Mouse (Mus musculus) CH12.LX (cell line): ENCODE measurements around the gene Dnajb5. TPM values are rescaled to one million over a fixed set of nuclear protein-coding genes. Genes with fewer than 3 reads are reported as not detected.

Experiments
- DNase-seq: peaks from one replicate; pipeline ENCODE4 v3.0.0-alpha.2; 2013; ENCODE audit errors: extremely low read depth
- H3K27ac ChIP-seq: 2 replicates; pipeline ENCODE4 v1.5.1; 2012; ENCODE audit warnings: low read depth, mild to moderate bottlenecking, control low read depth, moderate library complexity; ENCODE audit not compliant: insufficient read depth
- H3K27me3 ChIP-seq: replicated peaks from 2 replicates; pipeline ENCODE3; 2012; ENCODE audit warnings: inconsistent platforms
- H3K36me3 ChIP-seq, 2 experiments: replicated peaks in 1 of 2; 2 replicates each; pipeline versions ENCODE3 to v1.6.1; 2012; ENCODE audit warnings: inconsistent platforms in 1 of 2, low read length in 1 of 2, mild to moderate bottlenecking in 1 of 2, mixed read lengths in 1 of 2, moderate library complexity in 1 of 2; ENCODE audit not compliant: control insufficient read depth in 1 of 2, insufficient read depth in 1 of 2
- H3K4me1 ChIP-seq, 2 experiments: 2 replicates each; pipeline ENCODE4 v1.6.1; 2012; ENCODE audit warnings: inconsistent platforms in 1 of 2, moderate library complexity in 1 of 2; ENCODE audit not compliant: insufficient read depth in 2 of 2, control insufficient read depth in 1 of 2
- H3K4me2 ChIP-seq: 2 replicates; pipeline ENCODE4 v1.6.1; 2012; ENCODE audit warnings: low read depth, mild to moderate bottlenecking, control low read depth; ENCODE audit not compliant: poor library complexity, insufficient read depth, severe bottlenecking
- H3K4me3 ChIP-seq, 3 experiments: fragments of 150-350 bp in 1 of 3; sonication (generic) in 1 of 3; replicated peaks in 1 of 3; 2 replicates each; pipeline versions ENCODE3 to v1.5.1; 2011 to 2012; ENCODE audit warnings: low read depth in 2 of 3, low read length in 2 of 3, mild to moderate bottlenecking in 2 of 3, moderate library complexity in 2 of 3, control low read depth in 1 of 3, improper control_type of control experiment in 1 of 3, inconsistent platforms in 1 of 3, mixed read lengths in 1 of 3; ENCODE audit not compliant: poor library complexity in 1 of 3
- H3K79me2 ChIP-seq: replicated peaks from 2 replicates; pipeline ENCODE4 v1.6.1; 2012; ENCODE audit warnings: mild to moderate bottlenecking, moderate library complexity; ENCODE audit not compliant: control insufficient read depth, poor library complexity, insufficient read depth, severe bottlenecking; ENCODE audit errors: extremely low read depth
- H3K9ac ChIP-seq: 2 replicates; pipeline ENCODE4 v1.6.1; 2012; ENCODE audit warnings: low read depth, mild to moderate bottlenecking, control low read depth, moderate library complexity; ENCODE audit not compliant: insufficient read depth
- H3K9me3 ChIP-seq: replicated peaks from 2 replicates; pipeline ENCODE3; 2012; ENCODE audit warnings: low read length, inconsistent platforms, mixed read lengths
- CHD1 ChIP-seq: IDR thresholded peaks from 2 replicates; pipeline ENCODE4 v1.6.1; 2012; ENCODE audit warnings: low read depth, low read length, improper control_type of control experiment, inconsistent platforms
- E2F4 ChIP-seq: IDR thresholded peaks from 2 replicates; pipeline ENCODE4 v1.6.1; 2011; ENCODE audit warnings: low read depth, low read length, improper control_type of control experiment; ENCODE audit not compliant: insufficient replicate concordance
- ELF1 ChIP-seq: IDR thresholded peaks from 2 replicates; pipeline ENCODE4 v1.6.1; 2014; ENCODE audit warnings: low read depth, mild to moderate bottlenecking, inconsistent platforms, low read length, improper control_type of control experiment
- EP300 ChIP-seq: IDR thresholded peaks from 2 replicates; pipeline ENCODE4 v1.6.1; 2011; ENCODE audit warnings: low read length, improper control_type of control experiment
- ETS1 ChIP-seq: conservative IDR thresholded peaks from 2 replicates; pipeline ENCODE4 v1.6.1; 2012; ENCODE audit warnings: low read depth, mild to moderate bottlenecking, inconsistent platforms, low read length, improper control_type of control experiment, moderate library complexity
- GABPA ChIP-seq: IDR thresholded peaks from 2 replicates; pipeline ENCODE4 v1.6.1; 2012; ENCODE audit warnings: low read depth, low read length, improper control_type of control experiment, inconsistent platforms; ENCODE audit not compliant: insufficient replicate concordance
- HCFC1 ChIP-seq: IDR thresholded peaks from 2 replicates; pipeline ENCODE4 v1.6.1; 2012; ENCODE audit warnings: low read depth, mild to moderate bottlenecking, inconsistent platforms, low read length, improper control_type of control experiment
- KAT2A ChIP-seq: IDR thresholded peaks from 2 replicates; pipeline ENCODE4 v1.6.1; 2012; ENCODE audit warnings: low read length, improper control_type of control experiment, inconsistent platforms; ENCODE audit not compliant: insufficient replicate concordance
- MAX ChIP-seq: IDR thresholded peaks from 2 replicates; pipeline ENCODE4 v1.6.1; 2011; ENCODE audit warnings: low read length, improper control_type of control experiment
- MXI1 ChIP-seq: IDR thresholded peaks from 2 replicates; pipeline ENCODE4 v1.6.1; 2011; ENCODE audit warnings: mild to moderate bottlenecking, low read depth, low read length, improper control_type of control experiment
- MYC ChIP-seq: IDR thresholded peaks from 2 replicates; pipeline ENCODE4 v1.6.1; 2011; ENCODE audit warnings: low read depth, mild to moderate bottlenecking, improper control_type of control experiment, low read length
- NRF1 ChIP-seq: IDR thresholded peaks from 2 replicates; pipeline ENCODE4 v1.6.1; 2014; ENCODE audit warnings: low read depth, mild to moderate bottlenecking, inconsistent platforms, low read length, improper control_type of control experiment, moderate library complexity
- PAX5 ChIP-seq: IDR thresholded peaks from 2 replicates; pipeline ENCODE4 v1.6.1; 2012; ENCODE audit warnings: low read length, inconsistent platforms, mixed read lengths
- POLR2A ChIP-seq: IDR thresholded peaks from 2 replicates; pipeline ENCODE4 v1.6.1; 2011; ENCODE audit warnings: low read depth, mild to moderate bottlenecking, improper control_type of control experiment, low read length
- POLR2AphosphoS2 ChIP-seq: IDR thresholded peaks from 2 replicates; pipeline ENCODE4 v1.6.1; 2011; ENCODE audit warnings: low read depth, low read length, improper control_type of control experiment
- RAD21 ChIP-seq: IDR thresholded peaks from 2 replicates; pipeline ENCODE4 v1.6.1; 2011; ENCODE audit warnings: low read depth, mild to moderate bottlenecking, low read length, improper control_type of control experiment, moderate library complexity
- RCOR1 ChIP-seq: conservative IDR thresholded peaks from 2 replicates; pipeline ENCODE4 v1.6.1; 2012; ENCODE audit warnings: low read depth, mild to moderate bottlenecking, inconsistent platforms, low read length, improper control_type of control experiment
- SMC3 ChIP-seq: IDR thresholded peaks from 2 replicates; pipeline ENCODE4 v1.6.1; 2011; ENCODE audit warnings: low read depth, low read length, improper control_type of control experiment
- TBP ChIP-seq: conservative IDR thresholded peaks from 2 replicates; pipeline ENCODE4 v1.6.1; 2011; ENCODE audit warnings: low read depth, low read length, improper control_type of control experiment
- TCF12 ChIP-seq: IDR thresholded peaks from 2 replicates; pipeline ENCODE4 v1.6.1; 2014; ENCODE audit warnings: low read depth, mild to moderate bottlenecking, inconsistent platforms, low read length, improper control_type of control experiment
- UBTF ChIP-seq: IDR thresholded peaks from 2 replicates; pipeline ENCODE4 v1.6.1; 2012; ENCODE audit warnings: low read depth, mild to moderate bottlenecking, inconsistent platforms, low read length, improper control_type of control experiment, moderate library complexity
- USF1 ChIP-seq: IDR thresholded peaks from 2 replicates; pipeline ENCODE4 v1.6.1; 2014; ENCODE audit warnings: low read depth, mild to moderate bottlenecking, inconsistent platforms, low read length, improper control_type of control experiment
- USF2 ChIP-seq: conservative IDR thresholded peaks from 2 replicates; pipeline ENCODE4 v1.6.1; 2011; ENCODE audit warnings: low read depth, low read length, improper control_type of control experiment
- ZMIZ1 ChIP-seq: IDR thresholded peaks from 2 replicates; pipeline ENCODE4 v1.6.1; 2012; ENCODE audit warnings: low read depth, mild to moderate bottlenecking, inconsistent platforms, low read length, improper control_type of control experiment
- ZNF384 ChIP-seq: IDR thresholded peaks from 2 replicates; pipeline ENCODE4 v1.6.1; 2012; ENCODE audit warnings: low read depth, low read length, improper control_type of control experiment, inconsistent platforms
- dilution Hi-C: fragments of 300-500 bp; cut with MboI; formaldehyde crosslinking; loops from 2 replicates; pipeline ENCODE4 v1.14.3; 2020; ENCODE audit warnings: low sequenced_read_pairs; ENCODE audit not compliant: extremely low pct_unique_long_range_greater_than_20kb, extremely low pct_ligation_motif_present
- in situ Hi-C: fragments of 300-500 bp; cut with MboI; formaldehyde crosslinking; loops from 3 replicates; pipeline ENCODE4 v1.14.3; 2019; ENCODE audit warnings: low sequenced_read_pairs, low pct_ligation_motif_present, low pct_unique_long_range_greater_than_20kb, mixed read lengths
- polyA plus RNA-seq: library from polyadenylated mRNA; unstranded; fragments of >175 nt; gene quantifications from 2 replicates; pipeline ENCODE4 v1.2.1, GENCODE M21; 2012; ENCODE audit warnings: low read depth; ENCODE audit not compliant: insufficient read length
- total RNA-seq, 2 experiments: library from RNA; depleted of rRNA; stranded (reverse); fragments of 300-350 nt in 1 of 2; fragments of >200 nt in 1 of 2; gene quantifications; 2 replicates each; pipeline ENCODE4 v1.2.3; 2012 to 2014

Gene Dnajb5
- total and polyA plus RNA-seq, 3 experiments = 1.9 to 3.9 (median 2.7) TPM

GRCm38 (mm10) chr4:42928952-42929351 is 20.7 kb upstream of the Dnajb5 start:
- in situ Hi-C loops = no loop called here
- Histone ChIP-seq H3K4me1 (no peaks in the 10 kb centered on the region), H3K27ac (no peak overlapping the region), H3K4me3 (no peak overlapping the region), H3K79me2 (no peaks in the 10 kb centered on the region), H3K27me3 (peaks cover 71% of the 10 kb centered on the region), H3K9me3 (peaks cover 5% of the 10 kb centered on the region), H3K4me2 (no peak overlapping the region), H3K36me3 (no peaks in the 10 kb centered on the region), H3K9ac (no peak overlapping the region)
- DNase-seq = no peak
- no peak for TF ChIP-seq E2F4
- no peak for TF ChIP-seq NRF1
- TF ChIP-seq KAT2A = no peak
- no peak for TF ChIP-seq SMC3
- TF ChIP-seq POLR2AphosphoS2 = no peak
- no peak for TF ChIP-seq ETS1
- no peak for TF ChIP-seq GABPA
- no peak for TF ChIP-seq RCOR1
- dilution Hi-C loops = no loop called here

- H3K27me3 ChIP-seq = peaks cover 72% of the 10 kb centered on the region
Measured at GRCm38 (mm10) chr4:42932229-42932969, 17.2 kb upstream of the Dnajb5 start.

More at GRCm38 (mm10) chr4:42932229-42932969, 17.2 kb upstream of the Dnajb5 start:
- H3K36me3 ChIP-seq = no peaks in the 10 kb centered on the region
- in situ Hi-C loops (no loop called here), dilution Hi-C loops (no loop called here)
- TF ChIP-seq HCFC1 = no peak
- TF ChIP-seq MXI1 = no peak
- no peak for TF ChIP-seq POLR2AphosphoS2
- no peak for TF ChIP-seq RAD21
- no peak for TF ChIP-seq PAX5
- no peak for TF ChIP-seq TBP
- no peak for TF ChIP-seq RCOR1
- TF ChIP-seq ELF1 = no peak
- TF ChIP-seq USF1 = no peak
- no peak for TF ChIP-seq CHD1
- TF ChIP-seq EP300 = no peak
- TF ChIP-seq TCF12 = no peak
- TF ChIP-seq MYC = no peak
- no peak for TF ChIP-seq UBTF
- TF ChIP-seq ZMIZ1 = no peak
- no peak for TF ChIP-seq MAX
- no peak for TF ChIP-seq POLR2A
- TF ChIP-seq GABPA = no peak
- no peak for TF ChIP-seq ZNF384
- no peak for TF ChIP-seq USF2
- no peaks in the 10 kb centered on the region for H3K79me2 ChIP-seq
- H3K4me3 ChIP-seq = no peak overlapping the region
- no peak overlapping the region for H3K27ac ChIP-seq
- H3K9ac ChIP-seq = no peak overlapping the region
- peaks cover 5% of the 10 kb centered on the region for H3K9me3 ChIP-seq
- DNase-seq = no peak
- H3K4me1 ChIP-seq = no peaks in the 10 kb centered on the region
- no peak overlapping the region for H3K4me2 ChIP-seq
